Mouse (Mus musculus): ENCODE measurements around the gene Gm20708. TPM values are rescaled to one million over a fixed set of nuclear protein-coding genes. Genes with fewer than 3 reads are reported as not detected.
A peak's percentile ranks its signal among the peaks of the same experiment; 100 is the strongest.

Gm20708 gene
- polyA plus RNA-seq, 1 experiment from 2014 or later = 0.15 TPM

GRCm38 (mm10) chr11:117847593-117848215 lies 38.2 kb downstream of the Gm20708 start:
- Histone ChIP-seq H3K4me2 (peak overlapping the region; percentile 84), H3K9ac (peak overlapping the region; percentile 80), H3K4me3 (replicated peaks) (peak overlapping the region; percentile 57; the same call in 1 of the 2 replicates), H3K36me3 (replicated peaks) (peaks cover 7% of the 10 kb centered on the region), H3K9me3 (no peaks in the 10 kb centered on the region), H3K27ac (peak overlapping the region; percentile 97), H3K4me1 (peaks cover 28% of the 10 kb centered on the region), H3K27me3 (no peaks in the 10 kb centered on the region)
- WGBS = 83% methylated on average over 7 of the region's 7 CpGs
- ATAC-seq (ENCODE audit: low FRiP score) = no peak

DNA sequence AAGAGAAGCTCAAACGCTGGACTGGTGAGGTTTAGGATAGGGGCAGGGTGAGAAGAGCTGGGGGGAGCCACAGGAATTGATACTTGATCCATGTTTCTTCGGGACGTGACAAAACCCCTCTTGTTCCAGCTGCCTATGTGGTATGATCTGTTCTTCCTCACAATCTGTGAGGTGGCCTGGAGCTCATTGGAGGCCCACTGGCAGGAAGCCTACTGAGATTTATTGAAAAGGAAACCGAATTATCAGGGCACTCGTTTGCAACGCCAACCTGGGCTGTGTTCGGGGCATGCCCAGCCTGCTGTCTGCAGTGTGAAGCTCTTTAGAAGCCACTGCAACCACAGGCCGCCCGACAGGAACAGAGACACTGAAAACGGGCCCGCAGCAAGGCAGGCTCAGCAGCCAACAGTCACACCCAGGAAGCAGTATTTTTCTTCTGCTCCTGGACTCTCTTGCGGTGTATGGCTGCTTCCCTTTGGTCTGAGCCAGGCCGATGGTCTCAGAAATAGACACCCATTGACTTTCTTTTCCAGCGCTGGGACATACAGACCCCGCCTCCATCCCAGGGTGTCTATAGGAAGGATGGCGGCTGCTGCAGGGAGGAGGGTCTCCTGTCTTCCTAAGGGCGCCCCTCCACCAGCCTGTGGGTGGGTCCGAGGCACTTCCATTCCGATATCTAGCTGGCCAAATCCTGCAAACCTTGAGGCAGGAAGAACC lies 39.0 kb downstream of the Gm20708 start:
- Histone ChIP-seq H3K4me2 (peak overlapping the region; percentile 84), H3K27ac (peak overlapping the region; percentile 97), H3K4me1 (peaks cover 28% of the 10 kb centered on the region), H3K4me3 (replicated peaks) (peak overlapping the region; percentile 57), H3K27me3 (no peaks in the 10 kb centered on the region), H3K9ac (peak overlapping the region; percentile 80), H3K36me3 (replicated peaks) (peaks cover 14% of the 10 kb centered on the region), H3K9me3 (no peaks in the 10 kb centered on the region)
- 9% methylated on average over 19 of the region's 19 CpGs for WGBS
- ATAC-seq (ENCODE audit: low FRiP score) = peak; percentile 83

GRCm38 (mm10) chr11:117848985-117849671 lies 39.7 kb downstream of the Gm20708 start, which contains the start of gene Birc5:
TSS of gene Birc5 (plus strand) at chr11:117849251.
- Histone ChIP-seq H3K27me3 (no peaks in the 10 kb centered on the region), H3K36me3 (replicated peaks) (peaks cover 21% of the 10 kb centered on the region), H3K4me1 (peaks cover 28% of the 10 kb centered on the region), H3K4me3 (replicated peaks) (peak within 1 kb of the TSS; percentile 57), H3K4me2 (peak within 1 kb of the TSS; percentile 84), H3K9me3 (no peaks in the 10 kb centered on the region), H3K9ac (peak within 1 kb of the TSS; percentile 80), H3K27ac (peak within 1 kb of the TSS; percentile 97)
- under 1% methylated on average over 51 of the region's 51 CpGs for WGBS
- peak; percentile 95 for ATAC-seq (ENCODE audit: low FRiP score)

GRCm38 (mm10) chr11:117852875-117853274 lies 43.4 kb downstream of the Gm20708 start:
- Histone ChIP-seq H3K4me3 (replicated peaks) (no peak overlapping the region), H3K36me3 (replicated peaks) (peaks cover 53% of the 10 kb centered on the region), H3K27me3 (no peaks in the 10 kb centered on the region), H3K4me2 (no peak overlapping the region), H3K4me1 (peaks cover 23% of the 10 kb centered on the region), H3K9ac (no peak overlapping the region), H3K27ac (no peak overlapping the region), H3K9me3 (0 out of 2 replicates have a peak, but pooled peaks cover 5% of the 10 kb centered on the region)
- 90% methylated on average over 3 of the region's 3 CpGs for WGBS
- no peak for ATAC-seq (ENCODE audit: low FRiP score)

DNA sequence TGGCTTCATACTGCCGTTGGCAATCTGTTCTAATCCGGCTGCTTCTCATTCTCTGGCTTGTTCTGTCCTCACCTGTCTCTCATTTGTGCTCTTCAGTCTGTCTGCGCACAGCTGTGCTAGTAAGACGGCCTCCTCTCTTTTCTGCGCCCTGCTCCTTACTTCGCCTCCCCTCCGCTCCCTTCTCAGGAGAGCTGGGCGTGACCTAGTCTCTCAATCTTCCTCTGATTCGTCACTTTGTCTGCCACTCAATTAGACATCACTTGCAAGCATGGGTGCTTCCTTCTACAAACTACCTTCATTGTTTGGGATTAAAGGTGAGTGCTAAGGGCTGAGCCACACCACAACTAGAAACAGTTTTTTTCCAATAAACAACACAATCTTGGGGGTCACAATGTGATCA lies 44.8 kb downstream of the Gm20708 start:
- 0 out of 2 replicates have a peak, but pooled peaks cover 5% of the 10 kb centered on the region for H3K9me3 ChIP-seq
- H3K27me3 ChIP-seq = peaks cover 9% of the 10 kb centered on the region
- no peak overlapping the region for H3K9ac ChIP-seq
- H3K4me2 ChIP-seq = no peak overlapping the region
- 96% methylated on average over 9 of the region's 9 CpGs for WGBS
- peaks cover 16% of the 10 kb centered on the region for H3K4me1 ChIP-seq
- no peak overlapping the region for H3K27ac ChIP-seq
- peaks cover 53% of the 10 kb centered on the region for H3K36me3 ChIP-seq (replicated peaks)
- ATAC-seq (ENCODE audit: low FRiP score) = no peak
- no peak overlapping the region for H3K4me3 ChIP-seq (replicated peaks)

DNA sequence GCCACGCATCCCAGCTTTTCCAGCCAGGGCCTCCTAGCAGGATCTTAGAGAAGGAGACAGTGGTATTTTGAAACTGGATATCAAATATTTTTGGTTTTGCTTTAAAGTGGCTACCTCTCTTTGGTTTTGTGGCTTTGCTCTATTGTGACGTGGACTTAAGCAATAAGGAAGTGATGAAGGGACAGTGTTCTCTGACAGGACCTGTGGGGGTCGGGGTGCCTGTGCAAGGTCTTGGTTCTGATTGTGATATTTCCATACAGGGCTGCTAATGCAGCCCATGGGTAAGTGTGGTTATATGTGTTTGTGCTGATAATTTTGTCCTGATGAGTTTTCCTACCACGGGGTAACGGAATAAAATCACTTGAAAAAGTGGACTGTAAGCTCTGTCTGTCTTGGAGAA lies 45.9 kb downstream of the Gm20708 start:
- H3K27me3 ChIP-seq = peaks cover 20% of the 10 kb centered on the region
- no peak overlapping the region for H3K4me3 ChIP-seq (replicated peaks)
- 0 out of 2 replicates have a peak, but pooled peaks cover 5% of the 10 kb centered on the region for H3K9me3 ChIP-seq
- peaks cover 13% of the 10 kb centered on the region for H3K4me1 ChIP-seq
- WGBS = 99% methylated on average over 5 of the region's 5 CpGs
- H3K4me2 ChIP-seq = no peak overlapping the region
- H3K9ac ChIP-seq = no peak overlapping the region
- ATAC-seq (ENCODE audit: low FRiP score) = no peak
- H3K36me3 ChIP-seq (replicated peaks) = peaks cover 53% of the 10 kb centered on the region
- no peak overlapping the region for H3K27ac ChIP-seq

GRCm38 (mm10) chr11:117855975-117856374 lies 46.5 kb downstream of the Gm20708 start:
- Histone ChIP-seq H3K36me3 (replicated peaks) (peaks cover 53% of the 10 kb centered on the region), H3K9ac (no peak overlapping the region), H3K9me3 (0 out of 2 replicates have a peak, but pooled peaks cover 5% of the 10 kb centered on the region), H3K4me1 (peaks cover 15% of the 10 kb centered on the region; the same call in 1 of the 2 replicates), H3K4me3 (replicated peaks) (no peak overlapping the region), H3K27me3 (peaks cover 27% of the 10 kb centered on the region), H3K4me2 (no peak overlapping the region), H3K27ac (no peak overlapping the region)
- WGBS = 92% methylated on average over 1 of the region's 1 CpGs
- no peak for ATAC-seq (ENCODE audit: low FRiP score)

DNA sequence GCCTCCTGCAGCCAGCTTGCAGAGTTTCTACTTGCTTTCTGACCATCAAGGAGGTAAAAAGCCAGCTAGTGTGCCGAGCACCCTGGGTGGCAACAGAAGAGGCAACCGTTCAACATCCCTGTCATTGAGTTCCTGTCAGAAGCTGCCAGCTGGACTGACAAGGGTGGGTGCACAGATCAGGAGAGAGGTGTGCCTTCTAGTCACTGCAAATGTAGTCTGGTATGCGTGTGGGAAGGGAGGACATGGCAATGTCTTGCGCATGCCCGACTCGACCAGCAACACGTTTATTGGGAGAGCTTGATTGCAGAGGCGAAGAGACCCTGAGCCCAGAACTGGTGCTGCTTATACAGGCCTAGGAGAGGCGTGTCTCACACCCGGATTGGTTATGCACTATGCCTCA lies 48.0 kb downstream of the Gm20708 start:
- Histone ChIP-seq H3K4me2 (no peak overlapping the region), H3K9me3 (0 out of 2 replicates have a peak, but pooled peaks cover 5% of the 10 kb centered on the region), H3K4me3 (replicated peaks) (no peak overlapping the region), H3K27ac (no peak overlapping the region), H3K4me1 (peaks cover 13% of the 10 kb centered on the region; the same call in 1 of the 2 replicates), H3K36me3 (replicated peaks) (peaks cover 49% of the 10 kb centered on the region), H3K9ac (no peak overlapping the region), H3K27me3 (peaks cover 41% of the 10 kb centered on the region)
- ATAC-seq (ENCODE audit: low FRiP score) = no peak
- 94% methylated on average over 10 of the region's 10 CpGs for WGBS

GRCm38 (mm10) chr11:117858392-117858791 lies 48.9 kb downstream of the Gm20708 start:
- no peak for ATAC-seq (ENCODE audit: low FRiP score)
- 61% methylated on average over 3 of the region's 3 CpGs for WGBS
- no peak overlapping the region for H3K4me2 ChIP-seq
- H3K36me3 ChIP-seq (replicated peaks) = peaks cover 40% of the 10 kb centered on the region
- 0 out of 2 replicates have a peak, but pooled peaks cover 5% of the 10 kb centered on the region for H3K9me3 ChIP-seq
- H3K27ac ChIP-seq = no peak overlapping the region
- H3K9ac ChIP-seq = no peak overlapping the region
- peaks cover 20% of the 10 kb centered on the region for H3K4me1 ChIP-seq
- peaks cover 51% of the 10 kb centered on the region for H3K27me3 ChIP-seq
- H3K4me3 ChIP-seq (replicated peaks) = no peak overlapping the region

GRCm38 (mm10) chr11:117860601-117861000 lies 51.1 kb downstream of the Gm20708 start, which contains the start of gene Tmem235:
TSS of gene Tmem235 (plus strand) at chr11:117860752.
- H3K9me3 ChIP-seq = 0 out of 2 replicates have a peak, but pooled peaks cover 5% of the 10 kb centered on the region
- H3K4me3 ChIP-seq (replicated peaks) = 0 out of 2 replicates have a peak within 1 kb of the TSS, but pooled peaks have one; percentile 13
- H3K36me3 ChIP-seq (replicated peaks) = peaks cover 20% of the 10 kb centered on the region
- H3K9ac ChIP-seq = peak within 1 kb of the TSS; percentile 21; the same call in 1 of the 2 replicates
- H3K4me1 ChIP-seq = peaks cover 25% of the 10 kb centered on the region
- WGBS = 4% methylated on average over 23 of the region's 23 CpGs
- peaks cover 69% of the 10 kb centered on the region for H3K27me3 ChIP-seq
- H3K27ac ChIP-seq = no peak within 1 kb of the TSS
- peak within 1 kb of the TSS; percentile 31 for H3K4me2 ChIP-seq
- no peak for ATAC-seq (ENCODE audit: low FRiP score)

DNA sequence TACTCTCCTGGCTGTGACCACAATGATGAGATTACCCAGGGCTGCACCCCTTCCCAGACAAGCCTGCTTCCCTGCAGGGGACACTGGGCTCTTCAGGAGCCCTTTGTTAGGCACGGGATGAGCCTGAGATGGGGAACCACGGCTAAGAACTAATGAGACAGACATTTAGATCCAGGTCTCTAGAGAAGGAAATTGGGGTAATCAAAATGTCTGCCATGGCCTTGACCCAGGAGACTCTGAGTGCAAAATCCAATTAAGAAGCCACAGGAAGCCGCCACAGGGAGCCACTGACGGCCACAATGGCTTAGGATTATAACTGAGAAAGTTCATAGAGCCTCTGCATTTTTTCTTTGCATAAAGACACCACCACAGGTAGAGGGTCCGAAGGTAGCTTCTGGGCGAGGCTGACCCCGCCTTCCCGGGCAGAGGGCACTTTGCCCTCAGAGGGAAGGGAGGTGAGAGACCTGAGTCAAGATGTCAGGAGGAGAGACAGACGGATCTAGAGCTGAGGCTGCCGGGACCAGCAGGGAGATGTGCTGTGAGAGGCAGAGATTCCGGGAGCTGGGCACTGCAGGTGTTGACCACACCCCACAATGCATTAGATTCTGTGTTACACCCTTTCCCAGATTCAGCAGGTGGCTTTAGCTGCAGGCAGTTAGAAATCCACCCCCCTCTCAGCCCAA lies 53.8 kb downstream of the Gm20708 start:
- Histone ChIP-seq H3K4me3 (replicated peaks) (no peak overlapping the region), H3K9me3 (no peaks in the 10 kb centered on the region), H3K36me3 (replicated peaks) (no peaks in the 10 kb centered on the region), H3K27me3 (peaks cover 69% of the 10 kb centered on the region), H3K27ac (no peak overlapping the region), H3K4me2 (no peak overlapping the region), H3K4me1 (peaks cover 44% of the 10 kb centered on the region), H3K9ac (no peak overlapping the region)
- ATAC-seq (ENCODE audit: low FRiP score) = no peak
- WGBS = 15% methylated on average over 11 of the region's 11 CpGs

Measured in forebrain, embryonic 12.5 days (tissue).